Mouse (Mus musculus) 3T3-L1 (cell line): ENCODE measurements at regions not wholly inside any gene's neighbourhood (a gene's known extent, or its start where the extent isn't known, plus 50 kb on each side); places are given as distances from the start of the nearest gene placed in this dataset.

Source experiments
- DNase-seq: peaks from one replicate; pipeline ENCODE4 v3.0.0-alpha.2; 2015; ENCODE audit warnings: low read depth, low spot score

DNA sequence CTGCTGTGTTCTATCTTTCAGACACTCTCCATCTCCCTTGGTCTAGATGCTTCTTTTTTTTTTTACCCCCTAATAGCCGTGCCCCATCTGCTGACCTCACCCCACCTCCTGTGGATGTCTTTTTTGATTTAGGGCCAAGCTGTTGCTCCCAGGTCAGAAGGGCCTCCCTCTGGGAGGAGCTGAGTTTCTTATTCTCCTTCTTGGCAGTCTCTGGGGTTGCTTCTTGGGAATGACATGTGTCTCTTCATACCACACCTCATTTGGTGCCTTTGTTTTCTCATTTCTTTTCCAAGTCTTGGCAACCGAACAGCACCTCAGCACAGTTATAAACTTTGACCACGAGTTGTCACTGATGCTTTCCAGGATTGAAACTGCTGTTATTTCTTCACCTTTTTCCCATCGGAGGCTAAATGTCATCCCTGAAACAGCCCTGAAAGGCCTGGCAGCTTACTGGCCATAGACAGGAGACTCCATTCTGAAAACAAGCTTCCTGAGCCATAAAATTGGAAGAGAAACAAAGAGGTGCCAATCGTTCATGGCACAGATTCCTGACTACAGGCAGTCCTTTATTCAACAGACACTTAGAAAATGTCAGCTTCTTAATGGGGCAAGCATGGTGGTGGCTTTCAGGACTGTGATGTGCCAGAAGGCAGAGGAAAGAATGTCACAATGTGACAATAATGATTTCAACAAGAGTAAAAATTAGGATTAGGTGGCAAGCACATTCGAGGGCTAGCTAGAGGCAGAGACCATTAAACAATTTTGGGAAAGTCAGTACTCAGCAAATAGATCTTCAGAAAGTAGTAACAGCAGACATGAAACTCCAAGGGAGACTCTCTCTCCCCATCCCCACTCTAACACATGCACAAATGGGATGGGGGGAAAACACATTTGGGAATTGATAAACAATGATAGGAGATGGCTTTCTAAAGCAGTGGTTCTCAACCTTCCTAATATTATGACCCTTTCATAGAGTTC lies 197.1 kb upstream of the Arrdc4 start:
- no peak for DNase-seq

DNA sequence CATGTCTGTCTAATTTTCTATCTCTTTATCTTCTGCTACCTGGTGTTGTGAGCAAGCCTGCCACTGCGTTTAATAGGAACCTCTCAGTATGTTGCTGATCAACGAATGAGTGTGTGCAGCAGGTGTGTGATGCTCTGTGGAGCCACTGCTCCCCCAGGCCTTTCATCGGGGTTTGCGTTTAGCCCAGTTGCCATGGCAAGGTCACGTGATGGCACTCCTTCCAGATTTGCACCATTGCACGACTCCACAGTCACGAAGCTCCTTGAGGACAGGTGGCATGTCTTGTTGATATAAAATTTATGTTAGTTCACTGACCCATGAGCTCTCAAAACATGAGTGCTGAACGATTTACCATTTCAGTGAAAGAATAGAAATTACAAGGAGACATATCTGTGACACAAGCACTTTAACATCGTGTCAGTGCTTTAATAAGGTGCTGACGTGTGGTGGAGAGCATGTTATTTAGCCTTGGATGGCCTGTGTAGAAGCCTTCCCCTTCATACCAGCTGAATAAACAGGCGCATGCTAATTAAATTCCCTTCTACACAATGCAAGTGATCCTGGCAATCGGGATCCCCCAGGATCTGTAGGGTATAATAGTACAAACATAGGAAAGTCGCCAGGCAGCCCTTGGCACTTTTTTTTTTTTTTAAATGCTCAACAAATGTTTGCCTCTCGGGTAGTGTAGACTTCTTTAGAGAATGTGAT lies 181.7 kb upstream of the Arrdc4 start:
- DNase-seq = no peak

DNA sequence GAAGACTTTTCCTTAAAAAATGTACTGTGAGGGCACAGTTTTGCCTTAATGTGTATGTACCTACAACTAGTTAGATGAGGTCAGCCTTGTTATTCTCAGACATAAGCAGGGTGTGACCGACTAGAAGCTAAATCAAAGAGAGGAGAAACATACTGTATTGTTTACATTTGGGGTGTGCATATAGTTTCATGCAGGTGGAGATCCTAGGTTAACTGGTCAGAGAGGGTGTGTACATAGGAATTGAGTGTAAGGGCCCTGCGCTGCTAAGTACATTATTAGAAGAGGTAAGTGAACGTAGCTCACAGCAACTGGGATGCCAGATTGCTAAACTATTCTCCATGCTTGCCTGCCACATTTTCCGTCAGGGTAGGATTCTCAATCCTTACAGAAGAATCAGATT lies 180.6 kb upstream of the Arrdc4 start:
- no peak for DNase-seq

DNA sequence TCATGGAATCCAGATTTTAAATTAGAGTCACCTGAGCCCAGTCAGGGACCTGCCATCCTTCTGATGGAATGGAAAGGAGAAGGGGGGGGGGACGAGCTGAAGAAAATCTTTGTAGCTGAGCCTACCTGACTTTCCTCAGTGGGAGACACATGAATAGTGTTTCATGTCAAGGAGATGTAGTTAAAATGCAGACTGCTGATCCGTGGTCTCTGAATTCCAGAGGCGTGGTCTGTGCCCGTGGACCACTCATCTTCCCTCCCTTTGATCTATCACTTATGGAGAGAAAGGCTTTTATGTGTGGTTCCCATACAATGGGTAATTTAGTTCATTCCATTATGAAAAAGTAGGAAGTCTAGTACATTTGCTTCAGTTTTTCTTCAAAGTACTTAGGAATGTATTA lies 176.6 kb upstream of the Arrdc4 start:
- no peak for DNase-seq

DNA sequence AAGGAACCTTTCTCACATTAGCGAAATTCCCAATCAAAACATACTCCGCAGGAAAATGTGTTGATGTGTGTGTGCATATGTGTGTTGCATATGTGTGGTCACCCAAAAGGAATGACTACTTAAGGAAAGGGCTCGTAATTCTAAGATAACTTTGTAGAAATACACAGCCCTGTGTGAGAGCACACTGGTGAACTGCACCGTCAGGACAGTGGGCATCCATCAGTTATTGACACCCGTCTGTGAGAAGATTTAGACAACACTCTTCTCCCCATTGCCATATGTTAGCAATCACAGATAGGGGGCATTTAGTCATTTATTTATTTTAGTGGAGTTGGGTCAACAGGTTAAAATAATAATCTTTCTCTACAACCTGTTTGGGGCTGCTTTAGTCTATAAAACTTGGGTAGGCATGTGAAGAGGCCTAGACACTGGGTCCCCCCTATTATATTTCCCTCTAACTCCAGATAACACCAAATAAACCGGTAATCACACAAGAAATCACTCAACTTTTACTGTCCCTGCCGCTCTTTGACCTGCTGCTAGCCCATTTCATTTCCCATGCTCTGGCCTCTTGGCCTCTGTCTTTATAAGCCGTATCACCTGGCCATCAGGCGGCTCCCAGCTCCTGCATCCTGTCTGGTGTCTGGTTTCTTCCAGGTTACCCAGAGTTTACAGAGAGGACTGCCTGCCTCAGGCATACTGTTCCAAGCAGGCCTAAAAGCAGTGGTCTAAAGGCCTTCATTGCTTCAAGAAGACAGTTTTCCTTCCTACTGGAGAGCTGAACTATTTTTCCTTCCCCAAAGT lies 169.8 kb upstream of the Arrdc4 start:
- no peak for DNase-seq

DNA sequence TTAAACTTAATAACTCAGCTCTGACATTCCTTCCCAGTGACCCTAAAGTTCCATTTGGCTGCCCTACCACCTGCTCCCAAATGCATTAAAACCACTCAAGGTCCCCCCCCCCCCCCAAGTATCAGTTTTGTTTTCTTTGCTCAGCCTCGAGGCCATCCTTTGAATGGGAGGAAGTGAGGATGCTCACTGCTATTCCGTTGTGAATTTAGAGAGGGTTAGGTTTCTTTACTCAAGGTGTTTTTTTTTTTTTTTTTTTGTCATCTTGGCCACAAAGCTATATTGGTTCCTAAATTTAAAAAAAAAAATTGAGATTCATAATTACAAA lies 168.8 kb upstream of the Arrdc4 start:
- no peak for DNase-seq

DNA sequence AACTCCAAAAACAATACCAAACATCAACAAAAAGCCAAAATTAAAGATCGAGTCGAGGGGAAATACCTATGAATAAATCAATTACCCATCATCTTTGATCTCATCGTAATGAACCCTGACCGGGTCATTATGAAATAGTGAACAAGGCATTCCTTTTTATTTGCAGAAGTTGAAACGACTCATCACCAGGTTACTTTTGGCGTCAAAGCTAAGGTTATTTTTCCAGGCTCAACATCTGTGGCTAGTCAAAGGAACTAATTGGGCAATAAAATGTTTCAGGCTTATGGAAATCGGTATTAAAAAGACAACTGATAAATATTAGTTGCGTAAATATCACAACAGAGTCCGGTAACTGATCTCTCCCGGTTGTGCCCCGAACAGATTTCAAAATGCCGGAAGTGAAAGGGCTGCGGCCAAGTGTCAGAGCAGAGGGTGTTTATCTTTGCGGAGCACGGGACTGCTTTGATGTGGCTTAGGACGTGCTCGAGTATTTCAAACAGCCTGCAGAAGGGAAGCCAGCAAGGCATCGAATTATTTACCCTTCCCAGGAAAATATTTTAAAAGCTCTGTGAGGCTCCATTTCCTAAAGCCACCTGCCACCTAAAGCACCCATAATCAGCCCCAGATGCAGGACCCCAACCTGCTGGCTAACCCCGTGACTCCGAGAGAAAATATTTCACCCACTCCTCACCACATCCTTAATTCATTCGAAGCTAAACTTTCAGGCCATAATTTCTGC lies 168.3 kb upstream of the Arrdc4 start:
- no peak for DNase-seq

DNA sequence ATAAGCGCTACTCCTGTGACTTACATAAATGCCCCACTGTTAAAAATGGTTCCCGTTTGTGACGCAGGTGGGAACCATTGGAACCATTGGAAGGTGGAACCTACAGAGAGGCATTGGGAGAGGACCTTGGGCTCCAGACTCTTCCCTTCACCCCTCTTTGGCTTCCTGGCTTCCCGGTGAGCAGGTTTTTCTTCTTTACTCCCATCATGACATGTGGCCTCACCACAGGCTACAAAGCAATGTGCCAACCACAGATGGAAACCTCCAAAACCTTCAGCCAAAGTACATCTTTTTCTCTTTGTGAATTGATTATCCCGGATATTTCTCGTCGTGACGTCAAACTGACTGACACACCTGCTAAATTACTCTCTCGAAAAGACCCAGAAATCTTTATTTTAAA lies 166.9 kb upstream of the Arrdc4 start:
- no peak for DNase-seq

DNA sequence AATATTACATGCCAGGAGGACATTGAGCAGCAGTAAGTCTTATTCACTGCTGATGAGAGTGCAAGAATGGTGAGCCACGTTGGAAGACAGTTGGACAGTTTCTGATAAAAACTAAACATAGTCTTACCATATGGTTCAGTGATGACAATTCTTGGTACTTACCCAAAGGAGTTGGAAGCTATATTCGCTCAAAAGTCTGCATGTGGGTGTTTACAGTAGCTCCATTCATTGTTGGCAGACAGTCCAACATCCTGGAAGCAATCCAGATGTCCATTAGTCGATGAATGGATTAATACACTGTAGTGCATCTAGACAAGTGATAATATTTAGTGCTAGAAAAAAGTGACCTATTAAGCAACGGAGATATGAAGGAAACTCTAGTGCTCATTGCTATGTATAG lies 165.3 kb upstream of the Arrdc4 start:
- DNase-seq = no peak

DNA sequence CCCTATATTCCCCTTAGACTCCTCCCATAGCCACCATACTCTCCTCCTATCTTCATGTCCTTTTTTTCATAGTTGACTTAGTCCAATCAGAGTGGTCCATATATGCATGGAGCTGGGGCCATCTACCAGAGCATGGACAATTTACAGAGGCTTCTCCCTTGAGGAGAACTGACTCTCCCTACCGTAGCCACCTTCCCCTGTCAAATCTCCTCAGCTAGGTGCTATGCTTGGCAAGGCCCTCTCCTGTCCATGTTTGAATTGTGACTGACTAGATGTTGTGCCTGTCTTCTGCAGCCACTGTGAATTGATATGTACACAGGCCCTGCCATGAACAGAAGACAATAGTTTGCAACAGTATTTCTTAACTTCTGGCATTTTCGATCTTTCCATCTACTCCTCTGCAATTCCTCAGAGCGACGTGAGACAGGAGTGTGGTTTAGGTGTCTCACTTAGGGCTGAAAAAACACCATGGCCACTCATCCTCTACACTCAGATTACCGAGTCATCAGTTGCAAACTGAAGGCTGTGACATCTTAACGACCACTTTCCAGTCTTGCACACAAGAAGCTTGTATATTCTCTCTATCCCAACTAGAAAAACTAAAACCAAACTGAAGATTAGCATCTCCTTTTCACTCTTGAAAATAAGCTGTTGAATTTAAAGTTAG lies 163.1 kb upstream of the Arrdc4 start:
- DNase-seq = no peak

DNA sequence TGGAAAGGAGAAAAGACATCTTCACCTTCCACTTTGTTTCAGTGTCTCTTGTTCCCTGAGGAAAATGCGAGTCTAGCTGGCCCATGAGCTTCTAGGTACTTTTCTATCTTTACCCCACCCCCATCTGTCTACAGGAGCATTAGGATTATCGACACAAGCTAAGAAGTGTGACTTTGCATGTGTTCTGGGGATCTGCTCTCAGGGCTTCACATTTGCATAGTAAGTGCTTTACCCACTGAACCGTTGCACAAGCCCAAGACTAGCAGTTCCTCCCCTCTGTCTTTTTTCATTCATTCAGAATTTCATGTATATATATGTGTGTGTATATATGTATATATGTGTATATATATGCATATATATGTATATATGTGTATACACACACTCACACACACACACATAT lies 162.5 kb upstream of the Arrdc4 start:
- DNase-seq = no peak

DNA sequence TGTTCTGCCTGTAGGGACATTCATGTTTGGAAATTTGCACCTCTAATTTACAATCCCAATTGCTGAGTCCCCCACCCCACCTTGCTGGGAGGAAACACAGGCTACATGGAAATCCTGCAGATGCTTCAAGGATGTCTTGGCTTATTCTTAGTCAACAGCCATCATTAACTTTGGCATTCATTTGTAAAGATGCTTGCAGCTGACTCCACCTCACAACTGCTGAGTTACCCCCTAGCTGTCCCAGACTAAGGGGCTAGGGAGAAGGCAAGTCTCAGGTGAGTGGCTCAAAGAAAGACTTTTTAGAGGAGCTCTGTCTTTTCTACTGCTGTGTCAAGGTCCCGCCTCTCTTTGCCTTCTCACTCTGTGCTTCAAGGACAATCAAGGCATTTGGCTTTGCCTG lies 160.7 kb upstream of the Arrdc4 start:
- no peak for DNase-seq

DNA sequence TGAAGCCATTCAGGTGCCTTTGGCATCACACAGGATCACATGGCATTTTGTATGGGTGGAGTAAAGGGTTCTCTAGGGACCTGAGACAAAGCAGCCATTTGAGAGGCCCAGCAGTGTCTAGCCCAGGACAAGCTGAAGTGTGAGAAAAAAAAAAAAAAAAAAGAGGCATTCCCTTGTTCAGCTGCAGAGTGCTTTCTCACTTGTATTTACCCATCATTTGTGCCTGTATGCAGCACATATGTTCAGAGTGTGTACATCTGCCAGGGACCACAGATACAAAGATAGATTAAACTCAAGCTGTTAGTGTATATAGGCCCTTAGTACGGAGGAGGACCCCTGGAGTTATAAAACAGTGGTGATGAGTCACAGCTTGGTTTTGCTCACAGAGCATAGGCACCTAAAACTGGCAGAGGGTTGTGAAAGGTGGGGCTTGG lies 159.4 kb upstream of the Arrdc4 start:
- no peak for DNase-seq

DNA sequence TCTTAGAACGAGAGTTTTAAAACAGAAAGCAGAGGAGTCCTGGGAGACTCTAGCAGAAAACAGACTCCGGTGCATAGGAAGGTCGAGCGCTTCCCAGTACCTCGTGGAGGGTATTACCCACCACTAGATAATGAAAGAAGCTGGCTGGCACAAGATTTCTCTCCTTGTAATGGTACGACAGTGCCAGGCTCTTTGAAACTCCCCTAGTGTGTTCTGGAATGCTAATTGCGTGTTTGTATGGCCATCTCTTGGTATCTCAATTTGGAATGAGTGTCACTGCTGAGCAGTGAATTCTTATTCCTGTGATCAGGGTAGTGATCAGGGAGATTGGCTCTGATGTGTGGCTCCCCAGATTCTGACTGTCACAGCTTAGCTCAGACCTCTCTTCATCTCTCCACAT lies 158.8 kb upstream of the Arrdc4 start:
- no peak for DNase-seq

DNA sequence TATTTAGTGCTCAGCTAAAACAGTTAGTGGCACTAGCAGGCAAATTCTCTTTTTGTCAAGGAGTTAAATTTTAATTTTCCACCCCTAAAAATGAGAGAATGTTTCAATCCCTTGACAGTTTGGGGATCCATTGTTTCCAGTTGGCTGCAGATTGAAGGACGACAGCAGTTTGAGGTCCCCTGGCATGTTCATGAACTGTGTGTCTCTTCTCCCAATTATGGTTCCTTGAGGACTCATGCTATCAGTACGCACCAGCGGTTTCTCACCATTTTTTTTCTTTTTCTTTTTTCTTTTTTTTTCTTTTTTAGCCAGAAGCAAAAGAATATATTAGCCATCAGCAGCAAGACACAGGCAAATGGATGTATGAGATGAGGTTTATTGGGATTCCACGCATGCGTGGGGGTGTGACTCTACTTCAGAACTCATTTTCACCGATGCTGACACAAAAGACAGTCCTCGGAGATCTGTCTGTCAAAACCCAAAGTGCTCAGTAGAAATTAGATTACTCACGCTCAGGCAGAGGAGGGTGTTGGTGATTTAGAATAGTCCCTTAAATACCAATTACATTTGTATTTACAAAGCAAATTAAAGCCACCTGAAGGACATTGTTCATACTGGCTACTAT lies 157.8 kb upstream of the Arrdc4 start:
- no peak for DNase-seq

DNA sequence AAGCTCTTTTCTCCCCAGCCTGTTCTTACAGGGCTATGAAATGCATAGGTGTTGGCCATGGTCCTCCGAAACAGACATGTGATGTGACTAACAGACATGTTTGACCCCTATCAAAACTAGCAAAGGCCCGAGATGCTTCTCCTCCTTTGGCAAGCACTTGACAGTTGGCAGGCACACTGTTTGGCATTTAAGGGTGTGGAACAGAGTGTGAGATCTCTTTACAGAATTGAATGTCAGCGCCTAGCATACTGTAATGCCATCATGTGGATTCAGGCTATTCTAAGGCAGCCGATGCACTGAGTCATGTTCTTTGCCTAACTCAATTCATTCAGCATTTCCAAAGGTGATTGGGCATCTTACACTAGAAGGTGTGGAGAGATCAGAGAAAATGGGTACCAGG lies 156.8 kb upstream of the Arrdc4 start:
- DNase-seq = no peak

DNA sequence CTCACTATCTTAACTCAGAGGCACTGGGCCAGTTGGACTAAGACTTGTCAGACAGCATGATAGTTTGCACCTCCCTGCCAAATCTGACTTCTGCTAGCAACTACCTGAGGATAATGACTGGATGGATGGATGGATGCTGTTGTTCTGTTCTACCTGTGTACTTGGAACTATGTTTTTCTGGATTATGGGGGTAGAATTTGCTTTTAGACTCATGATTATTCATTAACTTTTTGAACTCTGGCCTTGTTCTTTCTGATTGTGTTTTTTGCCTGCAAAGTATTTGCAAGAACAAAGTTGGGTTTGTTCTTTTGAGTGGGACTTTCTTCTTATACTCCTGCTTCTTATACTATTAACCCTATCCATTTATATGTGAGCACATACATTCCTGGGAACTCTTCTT lies 137.1 kb upstream of the Arrdc4 start:
- DNase-seq = no peak

DNA sequence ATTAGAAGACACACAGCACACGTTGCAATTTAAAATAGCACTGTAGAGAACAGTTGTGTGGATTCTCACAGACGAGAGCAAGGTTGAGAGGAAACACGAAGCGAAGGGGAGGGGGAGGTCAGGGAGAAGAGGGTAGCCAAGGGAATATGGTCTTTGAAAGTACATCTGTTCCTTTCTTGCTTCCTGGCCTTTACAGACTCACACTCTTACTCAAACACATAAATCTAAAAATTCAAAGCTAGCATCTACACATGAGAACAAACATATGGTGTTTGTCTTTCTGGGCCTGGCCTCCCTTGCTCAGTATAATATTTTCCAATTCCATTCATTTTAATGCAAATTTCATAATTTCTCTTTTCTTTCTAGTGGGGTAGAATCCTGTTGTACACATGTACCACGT lies 124.0 kb upstream of the Arrdc4 start:
- DNase-seq = no peak

DNA sequence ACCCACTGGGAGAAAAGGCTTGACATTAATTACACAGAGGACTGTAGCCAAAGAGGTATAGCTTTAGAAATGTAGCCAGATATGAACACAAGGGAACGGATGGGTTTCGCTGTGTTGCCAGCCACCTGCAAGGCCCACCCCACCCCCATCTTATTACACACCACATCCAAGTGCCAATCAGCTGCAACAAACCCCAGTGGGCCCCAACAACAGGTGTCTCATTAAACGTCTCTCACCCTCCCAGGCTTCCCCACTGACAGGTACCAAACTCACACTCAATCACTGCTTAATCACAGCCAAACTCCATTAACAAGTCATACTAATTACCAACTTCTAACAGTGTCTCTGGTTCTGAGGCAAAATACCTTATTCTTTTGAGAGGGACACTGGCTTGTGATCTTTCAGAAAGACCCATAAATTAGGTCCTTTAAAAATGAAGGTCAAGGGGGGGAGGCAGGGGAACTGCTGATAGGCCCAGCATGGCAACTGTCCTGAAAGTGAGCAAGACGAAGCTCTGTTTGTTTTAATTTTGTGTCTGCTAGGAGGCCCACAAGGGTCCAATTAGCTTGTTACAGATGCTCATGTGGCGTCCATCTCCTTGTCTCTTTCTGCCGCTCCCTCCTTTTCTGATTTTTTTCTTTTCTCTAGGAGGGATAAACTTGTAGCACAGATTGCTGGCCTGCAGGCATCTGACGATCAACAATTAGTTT lies 115.4 kb upstream of the Arrdc4 start:
- no peak for DNase-seq
